Mouse (Mus musculus) myocyte (in vitro differentiated cells): ENCODE results near the gene Raet1d.
"Not testable (repeated sequence)": the region's sequence is repeated elsewhere in the genome, so short reads cannot be mapped to it uniquely, and the experiment has no call there.

Experiments used
- POLR2A ChIP-seq: IDR thresholded peaks from one replicate; pipeline ENCODE4 v1.6.1; 2011; ENCODE audit warnings: low read depth, mild to moderate bottlenecking, control low read depth, moderate library complexity; ENCODE audit not compliant: insufficient read length
- USF1 ChIP-seq: IDR thresholded peaks from one replicate; pipeline ENCODE4 v1.6.1; 2011; ENCODE audit warnings: low read depth, mild to moderate bottlenecking, control low read depth, moderate library complexity

DNA sequence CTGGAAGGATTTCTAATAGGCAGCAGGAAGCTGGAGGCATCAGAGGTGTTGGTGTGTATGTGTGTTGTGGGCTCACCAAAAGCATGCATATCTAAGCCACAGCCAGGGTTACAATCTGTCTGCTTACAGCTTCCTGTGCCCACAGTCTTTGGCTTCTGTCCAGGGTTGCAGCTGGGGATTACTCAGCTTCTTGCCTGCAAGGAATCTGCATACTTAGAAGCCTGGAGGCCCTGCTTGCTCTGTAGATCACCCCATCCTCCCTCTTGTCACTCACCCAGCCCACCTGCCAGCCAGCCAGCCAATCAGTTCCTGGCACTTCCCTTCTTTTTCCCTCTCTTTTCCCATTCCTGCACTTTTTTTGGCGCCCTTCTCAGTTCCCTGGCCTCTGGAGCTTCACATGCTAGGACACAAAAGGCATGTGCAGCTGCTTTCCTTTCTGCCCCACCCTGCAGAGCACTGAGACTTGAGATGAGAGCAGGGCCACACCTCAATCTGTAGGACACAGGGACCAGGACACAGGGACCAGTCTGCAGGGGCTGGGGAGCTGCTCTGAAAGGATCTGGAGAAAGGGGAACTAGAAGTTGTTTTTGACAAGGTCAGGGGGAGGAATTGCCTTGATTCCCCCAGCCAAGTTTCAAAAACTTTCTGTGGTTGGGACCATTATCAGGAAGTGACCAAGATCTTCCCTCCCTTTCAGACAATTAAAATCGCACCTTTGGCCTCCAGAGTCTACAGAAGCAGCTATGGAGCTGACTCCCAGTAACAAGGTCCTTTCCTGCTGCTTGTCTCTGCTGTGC is 32.9 kb downstream of the Raet1d start:
- TF ChIP-seq POLR2A, USF1: not testable (repeated sequence)
